Mouse (Mus musculus) midbrain, embryonic 13.5 days (tissue): ENCODE measurements at regions not wholly inside any gene's neighbourhood (a gene's known extent, or its start where the extent isn't known, plus 50 kb on each side); places are given as distances from the start of the nearest gene placed in this dataset.

Experiments
- ATAC-seq: fragments of 200-750 bp; cut with Nextera tagmentation; 2 replicates; pipeline ENCODE4 v1.8.0; 2017; ENCODE audit warnings: mild to moderate bottlenecking, moderate TSS enrichment, moderate library complexity
- H3K27ac ChIP-seq: fragments of 300-500 bp; sonication (generic); 2 replicates; pipeline ENCODE4 v1.5.1; 2015; ENCODE audit warnings: inconsistent platforms, mild to moderate bottlenecking, moderate library complexity
- H3K27me3 ChIP-seq: fragments of 300-500 bp; sonication (generic); 2 replicates; pipeline ENCODE4 v1.6.1; 2015; ENCODE audit warnings: mild to moderate bottlenecking, inconsistent platforms
- H3K36me3 ChIP-seq: fragments of 300-500 bp; sonication (generic); 2 replicates; pipeline ENCODE4 v1.6.1; 2015; ENCODE audit warnings: mild to moderate bottlenecking, inconsistent platforms
- H3K4me1 ChIP-seq: fragments of 300-500 bp; sonication (generic); replicated peaks from 2 replicates; pipeline ENCODE4 v1.6.1; 2015; ENCODE audit warnings: inconsistent platforms
- H3K4me2 ChIP-seq: fragments of 300-500 bp; sonication (generic); replicated peaks from 2 replicates; pipeline ENCODE4 v1.6.1; 2015; ENCODE audit warnings: moderate library complexity, mild to moderate bottlenecking, inconsistent platforms
- H3K4me3 ChIP-seq: fragments of 300-500 bp; sonication (generic); replicated peaks from 2 replicates; pipeline ENCODE4 v1.5.1; 2015; ENCODE audit warnings: mild to moderate bottlenecking, inconsistent platforms
- H3K9ac ChIP-seq: fragments of 300-500 bp; sonication (generic); replicated peaks from 2 replicates; pipeline ENCODE4 v1.6.1; 2015; ENCODE audit warnings: mild to moderate bottlenecking, inconsistent platforms
- H3K9me3 ChIP-seq: fragments of 300-500 bp; sonication (generic); 2 replicates; pipeline ENCODE4 v1.6.1; 2016; ENCODE audit warnings: mild to moderate bottlenecking, inconsistent platforms
- WGBS: fragments of 180-500 bp; shearing (Covaris S2); methylation state at CpG from one replicate; pipeline ENCODE4 v1.1.7; 2015; 5-methylcytosine and 5-hydroxymethylcytosine counted together

GRCm38 (mm10) chr10:102689966-102690365 lies 177.9 kb downstream of the Rassf9 start:
- Histone ChIP-seq H3K27me3 (no peaks in the 10 kb centered on the region), H3K36me3 (no peaks in the 10 kb centered on the region), H3K4me1 (no peaks in the 10 kb centered on the region), H3K4me3 (no peak overlapping the region), H3K9me3 (no peaks in the 10 kb centered on the region), H3K9ac (no peak overlapping the region), H3K27ac (no peak overlapping the region), H3K4me2 (no peak overlapping the region)
- no peak for ATAC-seq
- WGBS: 60% methylated on average over 1 of the region's 1 CpGs

DNA sequence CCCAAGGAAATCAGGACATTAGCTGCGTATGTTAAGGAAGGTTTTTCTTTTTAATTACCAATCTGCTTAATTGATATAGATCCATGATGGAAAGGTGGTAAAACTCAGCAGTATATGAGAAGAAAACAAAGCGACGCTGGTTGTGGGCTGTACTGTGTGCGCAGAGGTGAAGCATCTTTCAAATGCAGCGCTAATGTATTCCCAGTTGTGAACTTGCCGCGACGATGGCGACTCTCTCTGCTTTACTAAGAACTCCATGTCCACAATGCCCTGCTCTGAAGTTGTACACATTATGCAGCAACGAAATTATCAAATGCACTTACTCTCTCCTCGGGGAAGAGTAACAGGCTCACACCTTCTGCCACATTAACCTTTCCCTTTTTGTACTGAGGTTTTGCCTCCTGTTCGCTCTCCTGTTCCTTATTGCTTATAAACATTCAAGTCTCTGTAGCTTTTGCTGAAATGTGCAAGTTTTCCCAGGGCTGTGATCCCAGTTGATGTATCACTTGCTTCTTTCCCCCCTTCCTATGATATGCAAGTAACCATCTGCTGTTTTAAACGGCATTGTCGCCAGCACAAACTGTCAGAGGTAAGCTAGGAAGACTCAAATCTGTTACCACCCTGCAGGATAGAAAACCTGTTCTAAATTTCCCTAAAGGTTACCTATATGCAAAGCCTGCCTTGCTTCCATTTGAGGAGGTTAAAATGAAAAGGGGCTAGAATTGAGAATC lies 174.8 kb downstream of the Rassf9 start:
- Histone ChIP-seq H3K36me3 (no peaks in the 10 kb centered on the region), H3K27ac (no peak overlapping the region), H3K27me3 (no peaks in the 10 kb centered on the region), H3K4me1 (no peaks in the 10 kb centered on the region), H3K4me3 (no peak overlapping the region), H3K4me2 (no peak overlapping the region), H3K9ac (no peak overlapping the region), H3K9me3 (no peaks in the 10 kb centered on the region)
- 84% methylated on average over 14 of the region's 14 CpGs for WGBS
- ATAC-seq: no peak

GRCm38 (mm10) chr10:102685833-102686434 lies 173.9 kb downstream of the Rassf9 start:
- no peak for ATAC-seq
- Histone ChIP-seq H3K9me3 (no peaks in the 10 kb centered on the region), H3K9ac (no peak overlapping the region), H3K4me2 (no peak overlapping the region), H3K4me3 (no peak overlapping the region), H3K27ac (no peak overlapping the region), H3K27me3 (no peaks in the 10 kb centered on the region), H3K4me1 (no peaks in the 10 kb centered on the region), H3K36me3 (no peaks in the 10 kb centered on the region)
- 87% methylated on average over 7 of the region's 7 CpGs for WGBS

DNA sequence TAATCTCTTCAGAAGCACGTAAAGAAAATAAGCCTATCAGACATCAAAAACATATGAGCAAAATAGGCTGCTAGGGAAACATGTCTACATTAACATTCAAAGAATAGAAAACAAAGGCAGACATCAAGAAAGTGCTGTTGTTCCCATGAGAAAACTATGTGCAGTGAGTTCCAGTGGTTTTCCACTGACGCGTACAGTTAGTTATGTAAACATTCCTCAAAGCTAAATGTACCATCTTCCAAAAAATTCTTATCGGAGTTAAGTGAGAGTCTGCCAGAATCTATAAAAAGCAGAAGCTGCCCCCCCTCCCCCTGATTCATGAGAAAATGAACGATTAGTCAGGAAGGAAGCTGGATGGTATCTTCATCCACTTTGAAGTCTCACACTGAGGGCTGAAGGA lies 155.3 kb downstream of the Rassf9 start:
- Histone ChIP-seq H3K4me2 (no peak overlapping the region), H3K9me3 (no peaks in the 10 kb centered on the region), H3K9ac (no peak overlapping the region), H3K27ac (no peak overlapping the region), H3K27me3 (no peaks in the 10 kb centered on the region), H3K4me1 (no peaks in the 10 kb centered on the region), H3K4me3 (no peak overlapping the region), H3K36me3 (no peaks in the 10 kb centered on the region)
- ATAC-seq: no peak
- 87% methylated on average over 5 of the region's 5 CpGs for WGBS

DNA sequence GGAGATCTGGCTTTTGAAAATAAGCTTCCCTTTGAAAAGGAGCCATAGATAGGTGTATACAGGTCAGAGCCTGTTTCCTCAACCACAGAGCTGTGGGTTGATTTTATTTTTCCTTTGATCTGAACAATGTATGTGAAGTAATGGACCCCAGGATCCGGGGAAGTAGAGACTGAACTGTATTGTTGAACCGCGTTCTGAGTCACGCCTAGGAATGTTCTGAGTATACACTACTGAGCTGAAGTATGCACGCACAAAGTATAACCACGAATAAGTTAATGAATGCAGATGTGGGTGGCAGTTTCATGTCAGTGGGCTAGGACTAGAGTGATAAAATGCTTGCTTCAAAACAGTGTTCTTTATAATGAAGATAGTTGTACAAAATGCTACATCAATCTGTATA lies 147.7 kb downstream of the Rassf9 start:
- 82% methylated on average over 6 of the region's 6 CpGs for WGBS
- H3K27me3 ChIP-seq: no peaks in the 10 kb centered on the region
- no peak overlapping the region for H3K4me2 ChIP-seq
- H3K9ac ChIP-seq: no peak overlapping the region
- H3K36me3 ChIP-seq: no peaks in the 10 kb centered on the region
- no peak overlapping the region for H3K4me3 ChIP-seq
- no peaks in the 10 kb centered on the region for H3K9me3 ChIP-seq
- ATAC-seq: no peak
- H3K27ac ChIP-seq: no peak overlapping the region
- no peaks in the 10 kb centered on the region for H3K4me1 ChIP-seq

DNA sequence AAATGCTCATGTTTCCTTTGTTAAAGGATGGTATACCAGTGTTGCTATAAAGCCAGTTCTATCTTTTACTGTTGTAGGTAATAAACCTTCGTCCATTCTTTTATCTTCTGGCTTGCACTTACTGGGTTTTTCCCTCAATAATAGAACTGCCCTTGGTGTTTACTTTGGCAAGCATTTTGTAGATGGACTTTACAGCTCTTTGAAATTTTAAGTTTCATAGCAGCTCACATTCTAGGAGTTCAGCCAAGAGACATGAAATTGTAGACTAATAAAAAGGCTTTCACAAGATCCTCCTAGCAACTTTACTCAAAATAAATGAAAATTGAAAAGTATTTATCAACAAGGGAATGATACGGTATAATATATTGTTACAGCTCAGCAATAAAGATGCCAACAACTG lies 124.5 kb downstream of the Rassf9 start:
- H3K27me3 ChIP-seq: no peaks in the 10 kb centered on the region
- H3K4me1 ChIP-seq: no peaks in the 10 kb centered on the region
- no peaks in the 10 kb centered on the region for H3K36me3 ChIP-seq
- no peak overlapping the region for H3K4me3 ChIP-seq
- WGBS: 84% methylated on average over 2 of the region's 2 CpGs
- H3K4me2 ChIP-seq: no peak overlapping the region
- no peaks in the 10 kb centered on the region for H3K9me3 ChIP-seq
- H3K27ac ChIP-seq: no peak overlapping the region
- no peak for ATAC-seq
- H3K9ac ChIP-seq: no peak overlapping the region

DNA sequence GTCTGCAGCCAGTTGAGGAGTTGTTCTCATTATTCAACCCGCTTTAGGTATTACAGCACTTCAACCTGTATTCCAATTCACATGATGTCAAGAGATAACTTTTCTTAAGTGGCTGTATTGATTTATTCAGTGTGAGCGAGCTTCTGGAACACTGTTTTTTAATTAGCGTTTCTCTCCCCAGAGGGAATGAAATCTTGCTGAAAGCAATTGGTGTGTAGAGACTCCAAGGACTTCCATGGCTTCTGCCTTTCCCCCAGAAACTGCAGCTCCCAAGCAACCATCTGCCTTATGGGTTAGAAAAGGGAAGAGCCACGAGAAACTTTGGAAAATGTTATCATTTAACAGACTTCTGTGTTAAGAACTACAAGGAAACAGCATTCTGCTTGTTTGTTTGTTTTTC lies 121.4 kb downstream of the Rassf9 start:
- no peaks in the 10 kb centered on the region for H3K4me1 ChIP-seq
- H3K27me3 ChIP-seq: no peaks in the 10 kb centered on the region
- H3K4me3 ChIP-seq: no peak overlapping the region
- no peaks in the 10 kb centered on the region for H3K36me3 ChIP-seq
- ATAC-seq: no peak
- H3K9ac ChIP-seq: no peak overlapping the region
- WGBS: 73% methylated on average over 4 of the region's 4 CpGs
- H3K27ac ChIP-seq: no peak overlapping the region
- no peaks in the 10 kb centered on the region for H3K9me3 ChIP-seq
- no peak overlapping the region for H3K4me2 ChIP-seq

GRCm38 (mm10) chr10:102628609-102629008 lies 116.6 kb downstream of the Rassf9 start:
- no peak for ATAC-seq
- Histone ChIP-seq H3K4me2 (no peak overlapping the region), H3K4me3 (no peak overlapping the region), H3K27me3 (no peaks in the 10 kb centered on the region), H3K27ac (no peak overlapping the region), H3K9me3 (no peaks in the 10 kb centered on the region), H3K36me3 (no peaks in the 10 kb centered on the region), H3K9ac (no peak overlapping the region), H3K4me1 (no peaks in the 10 kb centered on the region)

DNA sequence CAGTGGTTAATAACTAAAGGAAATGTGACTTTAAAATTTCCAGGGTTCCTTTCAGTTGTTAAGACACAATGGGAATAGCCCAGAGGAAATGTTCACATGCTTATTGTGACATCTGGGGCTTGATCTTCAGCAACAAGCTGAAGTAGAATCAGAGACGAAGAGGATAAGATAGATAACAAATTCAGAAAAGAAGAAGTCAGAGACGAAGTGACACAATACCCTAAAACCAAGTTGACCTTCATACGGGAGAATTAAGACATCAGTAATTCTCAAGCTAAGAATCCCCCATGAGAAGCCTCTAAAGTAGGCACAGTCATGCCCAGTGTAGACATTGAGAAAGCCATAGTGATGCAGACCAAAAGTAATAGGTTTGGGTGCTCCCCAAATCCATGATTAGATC lies 111.9 kb downstream of the Rassf9 start:
- H3K4me1 ChIP-seq: no peaks in the 10 kb centered on the region
- H3K4me2 ChIP-seq: no peak overlapping the region
- H3K36me3 ChIP-seq: no peaks in the 10 kb centered on the region
- no peak overlapping the region for H3K27ac ChIP-seq
- H3K4me3 ChIP-seq: no peak overlapping the region
- no peak for ATAC-seq
- no peak overlapping the region for H3K9ac ChIP-seq
- H3K9me3 ChIP-seq: no peaks in the 10 kb centered on the region
- no peaks in the 10 kb centered on the region for H3K27me3 ChIP-seq
- WGBS: 77% methylated on average over 3 of the region's 3 CpGs

GRCm38 (mm10) chr10:102622583-102623008 lies 110.6 kb downstream of the Rassf9 start:
- 70% methylated on average over 2 of the region's 2 CpGs for WGBS
- Histone ChIP-seq H3K9me3 (no peaks in the 10 kb centered on the region), H3K27me3 (no peaks in the 10 kb centered on the region), H3K27ac (no peak overlapping the region), H3K4me2 (no peak overlapping the region), H3K36me3 (no peaks in the 10 kb centered on the region), H3K4me3 (no peak overlapping the region), H3K4me1 (no peaks in the 10 kb centered on the region), H3K9ac (no peak overlapping the region)
- no peak for ATAC-seq

- no peak for ATAC-seq
- 83% methylated on average over 2 of the region's 2 CpGs for WGBS
These were observed 106.7 kb downstream of the Rassf9 start for GRCm38 (mm10) chr10:102618711-102619110.

DNA sequence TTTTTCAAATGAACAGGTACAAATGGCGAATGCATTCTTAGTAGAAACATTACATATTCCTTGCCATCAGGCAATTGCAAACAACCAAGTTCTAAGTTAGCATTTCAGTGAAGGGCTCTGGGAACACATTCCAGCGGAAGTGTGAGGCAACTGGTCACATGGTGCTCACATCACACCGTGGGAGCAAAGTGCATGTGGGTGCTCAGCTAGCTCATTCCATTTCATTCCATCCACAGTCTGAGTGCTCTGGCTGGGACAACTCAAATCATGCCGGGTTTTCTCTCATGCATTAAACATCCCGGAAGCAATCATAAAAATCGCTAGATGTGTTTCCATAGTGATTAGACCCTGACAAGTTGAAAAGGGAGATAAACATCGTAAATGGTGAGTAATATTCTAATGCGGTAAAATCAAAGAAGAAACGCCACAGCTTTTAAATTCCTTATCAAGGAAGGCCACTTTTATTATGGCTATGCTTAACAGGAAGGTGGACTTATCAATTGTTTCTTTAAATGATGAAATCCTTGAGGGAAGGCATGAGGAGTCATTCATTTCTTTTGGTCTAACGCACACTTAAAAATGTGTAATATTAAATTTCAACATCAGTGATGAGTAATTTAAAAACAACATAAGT lies 104.1 kb downstream of the Rassf9 start:
- ATAC-seq: no peak
- no peaks in the 10 kb centered on the region for H3K36me3 ChIP-seq
- no peak overlapping the region for H3K4me2 ChIP-seq
- H3K27me3 ChIP-seq: no peaks in the 10 kb centered on the region
- no peak overlapping the region for H3K4me3 ChIP-seq
- H3K27ac ChIP-seq: no peak overlapping the region
- H3K9ac ChIP-seq: no peak overlapping the region
- 87% methylated on average over 10 of the region's 10 CpGs for WGBS
- H3K9me3 ChIP-seq: no peaks in the 10 kb centered on the region
- no peaks in the 10 kb centered on the region for H3K4me1 ChIP-seq

More at GRCm38 (mm10) chr10:102618711-102619110, 106.7 kb downstream of the Rassf9 start:
- Histone ChIP-seq H3K9me3 (no peaks in the 10 kb centered on the region), H3K9ac (no peak overlapping the region), H3K36me3 (no peaks in the 10 kb centered on the region), H3K4me3 (no peak overlapping the region), H3K27me3 (no peaks in the 10 kb centered on the region), H3K27ac (no peak overlapping the region), H3K4me2 (no peak overlapping the region), H3K4me1 (no peaks in the 10 kb centered on the region)
